Mouse (Mus musculus): ENCODE results near the gene Fam83e. TPM values are rescaled to one million over a fixed set of nuclear protein-coding genes. Genes with fewer than 3 reads are reported as not detected.

Gene Fam83e
- polyA plus RNA-seq, 1 experiment from 2014 or later = 1.1 TPM

- WGBS = 77% methylated on average over 3 of the region's 3 CpGs
- H3K36me3 ChIP-seq (ENCODE audit: control insufficient read depth, insufficient read depth) = no peaks in the 10 kb centered on the region
- H3K27me3 ChIP-seq (replicated peaks; ENCODE audit: control insufficient read depth, insufficient read depth, low read length) = no peaks in the 10 kb centered on the region
- ATAC-seq = no peak
- no peak overlapping the region for H3K9ac ChIP-seq (replicated peaks; ENCODE audit: low read depth, low read length)
- no peak overlapping the region for H3K4me2 ChIP-seq (ENCODE audit: low read length)
- H3K4me1 ChIP-seq (replicated peaks; ENCODE audit: control insufficient read depth, insufficient read depth, low read length) = peaks cover 7% of the 10 kb centered on the region
- H3K4me3 ChIP-seq (replicated peaks; ENCODE audit: low read length) = no peak overlapping the region
- H3K9me3 ChIP-seq (ENCODE audit: control insufficient read depth, low read length) = no peaks in the 10 kb centered on the region
- H3K27ac ChIP-seq (ENCODE audit: low read length) = no peak overlapping the region
Observed at GRCm38 (mm10) chr7:45686841-45687240, 34.2 kb upstream of the Fam83e start.

- no peaks in the 10 kb centered on the region for H3K36me3 ChIP-seq (ENCODE audit: control insufficient read depth, insufficient read depth)
- WGBS = 70% methylated on average over 6 of the region's 6 CpGs
- no peak overlapping the region for H3K4me3 ChIP-seq (replicated peaks; ENCODE audit: low read length)
- no peaks in the 10 kb centered on the region for H3K27me3 ChIP-seq (replicated peaks; ENCODE audit: control insufficient read depth, insufficient read depth, low read length)
- no peaks in the 10 kb centered on the region for H3K4me1 ChIP-seq (replicated peaks; ENCODE audit: control insufficient read depth, insufficient read depth, low read length)
- no peak for ATAC-seq
- no peak overlapping the region for H3K4me2 ChIP-seq (ENCODE audit: low read length)
- no peak overlapping the region for H3K9ac ChIP-seq (replicated peaks; ENCODE audit: low read depth, low read length)
- no peak overlapping the region for H3K27ac ChIP-seq (ENCODE audit: low read length)
- no peaks in the 10 kb centered on the region for H3K9me3 ChIP-seq (ENCODE audit: control insufficient read depth, low read length)
Observed at GRCm38 (mm10) chr7:45689099-45689498, 31.9 kb upstream of the Fam83e start.

- no peak overlapping the region for H3K4me2 ChIP-seq (ENCODE audit: low read length)
- H3K4me3 ChIP-seq (replicated peaks; ENCODE audit: low read length) = no peak overlapping the region
- H3K4me1 ChIP-seq (replicated peaks; ENCODE audit: control insufficient read depth, insufficient read depth, low read length) = no peaks in the 10 kb centered on the region
- H3K9ac ChIP-seq (replicated peaks; ENCODE audit: low read depth, low read length) = no peak overlapping the region
- H3K36me3 ChIP-seq (ENCODE audit: control insufficient read depth, insufficient read depth) = no peaks in the 10 kb centered on the region
- H3K27ac ChIP-seq (ENCODE audit: low read length) = no peak overlapping the region
- no peaks in the 10 kb centered on the region for H3K27me3 ChIP-seq (replicated peaks; ENCODE audit: control insufficient read depth, insufficient read depth, low read length)
- 83% methylated on average over 11 of the region's 11 CpGs for WGBS
- H3K9me3 ChIP-seq (ENCODE audit: control insufficient read depth, low read length) = no peaks in the 10 kb centered on the region
- ATAC-seq = no peak
Observed at GRCm38 (mm10) chr7:45689800-45690199, 31.2 kb upstream of the Fam83e start.

- Histone ChIP-seq H3K4me2 (ENCODE audit: low read length) (no peak overlapping the region), H3K36me3 (ENCODE audit: control insufficient read depth, insufficient read depth) (no peaks in the 10 kb centered on the region), H3K9me3 (ENCODE audit: control insufficient read depth, low read length) (no peaks in the 10 kb centered on the region), H3K4me1 (replicated peaks; ENCODE audit: control insufficient read depth, insufficient read depth, low read length) (no peaks in the 10 kb centered on the region), H3K27ac (ENCODE audit: low read length) (no peak overlapping the region), H3K27me3 (replicated peaks; ENCODE audit: control insufficient read depth, insufficient read depth, low read length) (no peaks in the 10 kb centered on the region), H3K9ac (replicated peaks; ENCODE audit: low read depth, low read length) (no peak overlapping the region), H3K4me3 (replicated peaks; ENCODE audit: low read length) (no peak overlapping the region)
- no peak for ATAC-seq
- 87% methylated on average over 2 of the region's 2 CpGs for WGBS
Observed at GRCm38 (mm10) chr7:45692364-45692763, 28.6 kb upstream of the Fam83e start.

- H3K27me3 ChIP-seq (replicated peaks; ENCODE audit: control insufficient read depth, insufficient read depth, low read length) = peaks cover 8% of the 10 kb centered on the region; the same call in 1 of the 2 replicates
- no peak within 1 kb of the TSS for H3K27ac ChIP-seq (ENCODE audit: low read length)
- no peak within 1 kb of the TSS for H3K4me3 ChIP-seq (replicated peaks; ENCODE audit: low read length)
- 93% methylated on average over 50 of the region's 50 CpGs for WGBS
- no peak for ATAC-seq
- no peak within 1 kb of the TSS for H3K4me2 ChIP-seq (ENCODE audit: low read length)
- peaks cover under 1% of the 10 kb centered on the region; the same call in 1 of the 2 replicates for H3K4me1 ChIP-seq (replicated peaks; ENCODE audit: control insufficient read depth, insufficient read depth, low read length)
- no peaks in the 10 kb centered on the region for H3K36me3 ChIP-seq (ENCODE audit: control insufficient read depth, insufficient read depth)
- H3K9me3 ChIP-seq (ENCODE audit: control insufficient read depth, low read length) = no peaks in the 10 kb centered on the region
- H3K9ac ChIP-seq (replicated peaks; ENCODE audit: low read depth, low read length) = no peak within 1 kb of the TSS
Observed at GRCm38 (mm10) chr7:45693921-45694591, 27.0 kb upstream of the Fam83e start, which contains the start of gene Sec1. TSS of gene Sec1 (minus strand) at chr7:45694402.

GRCm38 (mm10) chr7:45695098-45695497 is 25.9 kb upstream of the Fam83e start:
- Histone ChIP-seq H3K9ac (replicated peaks; ENCODE audit: low read depth, low read length) (no peak overlapping the region), H3K27me3 (replicated peaks; ENCODE audit: control insufficient read depth, insufficient read depth, low read length) (peaks cover 13% of the 10 kb centered on the region), H3K4me3 (replicated peaks; ENCODE audit: low read length) (no peak overlapping the region), H3K4me2 (ENCODE audit: low read length) (no peak overlapping the region), H3K4me1 (replicated peaks; ENCODE audit: control insufficient read depth, insufficient read depth, low read length) (peaks cover 8% of the 10 kb centered on the region), H3K36me3 (ENCODE audit: control insufficient read depth, insufficient read depth) (no peaks in the 10 kb centered on the region), H3K27ac (ENCODE audit: low read length) (no peak overlapping the region), H3K9me3 (ENCODE audit: control insufficient read depth, low read length) (no peaks in the 10 kb centered on the region)
- 32% methylated on average over 6 of the region's 6 CpGs for WGBS
- ATAC-seq = no peak

GRCm38 (mm10) chr7:45697894-45698293 is 23.1 kb upstream of the Fam83e start:
- no peak for ATAC-seq
- 85% methylated on average over 5 of the region's 7 CpGs for WGBS

GRCm38 (mm10) chr7:45699523-45700141 is 21.4 kb upstream of the Fam83e start, which contains the start of gene Car11:
TSS of gene Car11 (plus strand) at chr7:45699843.
- WGBS = under 1% methylated on average over 36 of the region's 36 CpGs
- H3K9me3 ChIP-seq (ENCODE audit: control insufficient read depth, low read length) = no peaks in the 10 kb centered on the region
- peak within 1 kb of the TSS; percentile 72 for H3K27ac ChIP-seq (ENCODE audit: low read length)
- ATAC-seq = no peak; the same call in 1 of the 2 replicates
- peaks cover 17% of the 10 kb centered on the region for H3K27me3 ChIP-seq (replicated peaks; ENCODE audit: control insufficient read depth, insufficient read depth, low read length)
- H3K4me2 ChIP-seq (ENCODE audit: low read length) = peak within 1 kb of the TSS; percentile 84
- peak within 1 kb of the TSS; percentile 74 for H3K9ac ChIP-seq (replicated peaks; ENCODE audit: low read depth, low read length)
- peak within 1 kb of the TSS; percentile 55 for H3K4me3 ChIP-seq (replicated peaks; ENCODE audit: low read length)
- H3K4me1 ChIP-seq (replicated peaks; ENCODE audit: control insufficient read depth, insufficient read depth, low read length) = peaks cover 34% of the 10 kb centered on the region
- H3K36me3 ChIP-seq (ENCODE audit: control insufficient read depth, insufficient read depth) = no peaks in the 10 kb centered on the region

More at GRCm38 (mm10) chr7:45697894-45698293, 23.1 kb upstream of the Fam83e start:
- Histone ChIP-seq H3K36me3 (ENCODE audit: control insufficient read depth, insufficient read depth) (no peaks in the 10 kb centered on the region), H3K27me3 (replicated peaks; ENCODE audit: control insufficient read depth, insufficient read depth, low read length) (peaks cover 17% of the 10 kb centered on the region), H3K9me3 (ENCODE audit: control insufficient read depth, low read length) (no peaks in the 10 kb centered on the region), H3K4me3 (replicated peaks; ENCODE audit: low read length) (no peak overlapping the region), H3K4me2 (ENCODE audit: low read length) (no peak overlapping the region), H3K4me1 (replicated peaks; ENCODE audit: control insufficient read depth, insufficient read depth, low read length) (peaks cover 24% of the 10 kb centered on the region), H3K27ac (ENCODE audit: low read length) (no peak overlapping the region), H3K9ac (replicated peaks; ENCODE audit: low read depth, low read length) (no peak overlapping the region)

- Histone ChIP-seq H3K27ac (ENCODE audit: low read length) (peak overlapping the region; percentile 72), H3K4me3 (replicated peaks; ENCODE audit: low read length) (peak overlapping the region; percentile 55), H3K27me3 (replicated peaks; ENCODE audit: control insufficient read depth, insufficient read depth, low read length) (peaks cover 17% of the 10 kb centered on the region), H3K36me3 (ENCODE audit: control insufficient read depth, insufficient read depth) (no peaks in the 10 kb centered on the region), H3K9ac (replicated peaks; ENCODE audit: low read depth, low read length) (peak overlapping the region; percentile 74), H3K9me3 (ENCODE audit: control insufficient read depth, low read length) (no peaks in the 10 kb centered on the region), H3K4me1 (replicated peaks; ENCODE audit: control insufficient read depth, insufficient read depth, low read length) (peaks cover 38% of the 10 kb centered on the region), H3K4me2 (ENCODE audit: low read length) (peak overlapping the region; percentile 84)
- under 1% methylated on average over 20 of the region's 20 CpGs for WGBS
- ATAC-seq = peak; percentile 30
Observed at GRCm38 (mm10) chr7:45700301-45701015, 20.6 kb upstream of the Fam83e start.
